Mouse (Mus musculus): ENCODE measurements around the gene Ciao2a. TPM values are rescaled to one million over a fixed set of nuclear protein-coding genes. Genes with fewer than 3 reads are reported as not detected.

Gene Ciao2a
- total RNA-seq, 4 experiments from 2014 or later, result 25.7 to 26.7 (median 26.5) TPM

- DNase-seq (ENCODE audit: low spot score in 2 of 2), result no peak
These were observed 33.7 kb downstream of the Ciao2a start for GRCm38 (mm10) chr9:66160155-66160554.

- DNase-seq (ENCODE audit: low spot score in 2 of 2), result no peak
These were observed 36.6 kb downstream of the Ciao2a start for GRCm38 (mm10) chr9:66162995-66163394.

GRCm38 (mm10) chr9:66167222-66167621, 40.8 kb downstream of the Ciao2a start:
- no peak for DNase-seq (ENCODE audit: low spot score in 2 of 2)

GRCm38 (mm10) chr9:66168233-66168632, 41.8 kb downstream of the Ciao2a start:
- no peak for DNase-seq (ENCODE audit: low spot score in 2 of 2)

GRCm38 (mm10) chr9:66170506-66170905, 44.1 kb downstream of the Ciao2a start:
- DNase-seq (ENCODE audit: low spot score in 2 of 2), result no peak

- DNase-seq (ENCODE audit: low spot score in 2 of 2), result no peak
These were observed 45.0 kb downstream of the Ciao2a start for GRCm38 (mm10) chr9:66171275-66171921.

- no peak for DNase-seq (ENCODE audit: low spot score in 2 of 2)
These were observed 47.0 kb downstream of the Ciao2a start for GRCm38 (mm10) chr9:66173316-66173855.

GRCm38 (mm10) chr9:66174985-66175384, 48.6 kb downstream of the Ciao2a start:
- no peak for DNase-seq (ENCODE audit: low spot score in 2 of 2)

- no peak for DNase-seq (ENCODE audit: low spot score in 2 of 2)
These were observed 51.6 kb downstream of the Ciao2a start for GRCm38 (mm10) chr9:66177975-66178374.

- DNase-seq (ENCODE audit: low spot score in 2 of 2), result no peak
These were observed 53.4 kb downstream of the Ciao2a start for GRCm38 (mm10) chr9:66179795-66180194.

- no peak for DNase-seq (ENCODE audit: low spot score in 2 of 2)
These were observed 54.9 kb downstream of the Ciao2a start for GRCm38 (mm10) chr9:66181126-66181825.

GRCm38 (mm10) chr9:66181826-66182678, 55.6 kb downstream of the Ciao2a start:
- DNase-seq (ENCODE audit: low spot score in 2 of 2), result no peak

- no peak for DNase-seq (ENCODE audit: low spot score in 2 of 2)
These were observed 56.2 kb downstream of the Ciao2a start for GRCm38 (mm10) chr9:66182679-66182993.

- DNase-seq (ENCODE audit: low spot score in 2 of 2), result no peak
These were observed 56.6 kb downstream of the Ciao2a start for GRCm38 (mm10) chr9:66183023-66183422.

- no peak for DNase-seq (ENCODE audit: low spot score in 2 of 2)
These were observed 58.2 kb downstream of the Ciao2a start for GRCm38 (mm10) chr9:66184572-66184971.

- DNase-seq (ENCODE audit: low spot score in 2 of 2), result no peak
These were observed 60.0 kb downstream of the Ciao2a start for GRCm38 (mm10) chr9:66186426-66186825.

Other genes starting within 250 kb of the Ciao2a start
- gene Pclaf, start 236.4 kb upstream of the Ciao2a start, total RNA-seq (2022), result under 1 TPM in 3 of 4 experiments, not detected in 1; 0.23 to 0.44 (median 0.25) TPM
- gene Trip4, start 217.8 kb upstream of the Ciao2a start, total RNA-seq (2022), result 10 to 100 TPM; 34.1 to 37.8 (median 36.4) TPM
- gene Csnk1g1, start 217.7 kb upstream of the Ciao2a start, total RNA-seq (2022), result 10 to 100 TPM; 33.0 to 48.1 (median 44.8) TPM
- 100 to 1,000 TPM; 147 to 175 (median 159) TPM for gene Ppib, start 66.4 kb upstream of the Ciao2a start, total RNA-seq (2022)
- gene Snx22, start 56.9 kb upstream of the Ciao2a start, total RNA-seq (2022), result 1 to 10 TPM; 4.3 to 6.0 (median 5.2) TPM
- 10 to 100 TPM; 76.2 to 82.1 (median 79.1) TPM for gene Snx1, start within 50 bp of the Ciao2a start, total RNA-seq (2022)
- 1 to 10 TPM; 1.4 to 2.5 (median 1.6) TPM for gene Dapk2, start 31.6 kb downstream of the Ciao2a start, total RNA-seq (2022)
- gene Herc1, start 223.8 kb downstream of the Ciao2a start, total RNA-seq (2022), result 100 to 1,000 TPM; 106 to 127 (median 112) TPM